17 mouse cellular contexts compared by ENCODE assay signal in the genomic region with DNA sequence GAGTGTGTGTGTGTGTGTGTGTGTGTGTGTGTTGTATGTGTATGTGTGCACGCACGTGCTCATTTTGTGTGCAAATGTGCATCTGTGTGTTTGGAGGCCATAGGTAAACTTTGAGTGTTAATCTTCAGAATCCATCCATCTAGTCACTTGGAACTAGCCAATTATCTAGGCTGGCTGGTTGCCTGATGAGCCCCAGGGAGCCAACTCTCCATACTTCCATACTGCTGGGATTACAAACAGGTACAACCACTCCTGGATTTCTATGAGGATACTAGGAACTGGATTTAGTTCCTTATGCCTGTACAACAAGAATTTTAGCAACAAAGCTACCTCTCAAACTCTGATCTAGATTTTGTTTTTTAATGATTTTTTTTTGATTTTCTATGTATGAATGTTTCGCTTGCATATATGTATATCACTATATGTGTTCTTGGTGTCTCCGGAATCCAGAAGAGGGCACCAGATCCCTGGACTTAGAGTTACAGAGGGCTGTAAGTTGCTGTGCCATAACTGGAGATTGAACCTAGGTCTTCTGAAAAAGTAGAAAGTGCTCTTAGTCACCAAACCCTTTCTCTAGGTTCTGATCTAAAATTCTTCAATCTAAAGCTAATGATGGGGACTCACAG. TPM values are rescaled to one million over a fixed set of nuclear protein-coding genes. Genes with fewer than 3 reads are reported as not detected.
DNase-seq lines count a peak whose midpoint lies in the region; ATAC-seq and TF ChIP-seq lines count a peak whose summit lies in the region.
"Had no signal": no experiment of that assay in that cellular context is flagged by ENCODE, and none has a peak within 500 bp of the region (broad histone marks: within the 10 kb centered on the region; RNA-seq: fewer than 3 reads in every experiment).

No protein-coding gene starts in this region.

- no peak overlapping the region for H3K4me3 ChIP-seq in kidney, postnatal 0 days (replicated peaks; ENCODE audit: low read depth, low read length)
- no peak overlapping the region for H3K4me3 ChIP-seq in midbrain, postnatal 0 days (ENCODE audit: low read depth, low read length)
- no peak overlapping the region for H3K4me3 ChIP-seq in midbrain, embryonic 15.5 days
- H3K4me3 ChIP-seq: erythroblast, embryonic 14.5 days; heart, embryonic 13.5 days; hindbrain, embryonic 15.5 days; myocyte; stomach, embryonic 15.5 days had no signal

- no peak overlapping the region for H3K4me2 ChIP-seq in kidney, postnatal 0 days (ENCODE audit: low read length)
- H3K4me2 ChIP-seq in midbrain, postnatal 0 days (ENCODE audit: low read depth, low read length, poor library complexity, severe bottlenecking) = no peak overlapping the region
- no peak overlapping the region for H3K4me2 ChIP-seq in midbrain, embryonic 15.5 days
- H3K4me2 ChIP-seq: heart, embryonic 13.5 days; hindbrain, embryonic 15.5 days; stomach, embryonic 15.5 days had no signal

- DNase-seq in embryo, embryonic 11 days = peak; percentile 24
- no peak for DNase-seq in embryo, embryonic 10.5 days (ENCODE audit: low spot score)
- DNase-seq in kidney, postnatal 0 days (ENCODE audit: low spot score) = peak; percentile 14
- no peak for DNase-seq in kidney, postnatal 36 days
- DNase-seq in midbrain, postnatal 0 days (ENCODE audit: low spot score) = peak; percentile 47
- DNase-seq: cerebellum, adult 9-10 months; gastrocnemius, postnatal 10 days; lung, postnatal 14 days; thymus, postnatal 36 days had no signal

- no peak for ATAC-seq in kidney, postnatal 0 days (replicated peaks; ENCODE audit: low FRiP score, low read depth)
- no peak for ATAC-seq in midbrain, postnatal 0 days (ENCODE audit: low FRiP score)
- no peak for ATAC-seq in midbrain, embryonic 15.5 days (replicated peaks)
- ATAC-seq in megakaryocyte-erythroid progenitor cell, adult 5-6 weeks (replicated peaks; ENCODE audit: low FRiP score, low TSS enrichment, poor library complexity, severe bottlenecking) = 0 out of 2 replicates have a peak, but pooled peaks have one; percentile 33
- ATAC-seq in monocyte, adult 5-6 weeks (replicated peaks; ENCODE audit: insufficient number of reproducible peaks, low FRiP score, low TSS enrichment, poor library complexity, severe bottlenecking) = no peak

- no peaks in the 10 kb centered on the region for H3K4me1 ChIP-seq in kidney, postnatal 0 days (replicated peaks; ENCODE audit: insufficient read depth, low read length)
- H3K4me1 ChIP-seq in midbrain, postnatal 0 days (ENCODE audit: insufficient read depth, low read length) = no peaks in the 10 kb centered on the region
- H3K4me1 ChIP-seq in midbrain, embryonic 15.5 days = no peaks in the 10 kb centered on the region
- H3K4me1 ChIP-seq: heart, embryonic 13.5 days; hindbrain, embryonic 15.5 days; stomach, embryonic 15.5 days had no signal

- 95% methylated on average over 4 of the region's 4 CpGs for WGBS in kidney, postnatal 0 days
- WGBS in midbrain, postnatal 0 days = 94% methylated on average over 4 of the region's 4 CpGs
- WGBS in midbrain, embryonic 15.5 days = 95% methylated on average over 4 of the region's 4 CpGs

- no peak overlapping the region for H3K27ac ChIP-seq in kidney, postnatal 0 days
- no peak overlapping the region for H3K27ac ChIP-seq in midbrain, postnatal 0 days (ENCODE audit: low read depth, low read length)
- no peak overlapping the region for H3K27ac ChIP-seq in midbrain, embryonic 15.5 days
- H3K27ac ChIP-seq: heart, embryonic 13.5 days; hindbrain, embryonic 15.5 days; stomach, embryonic 15.5 days had no signal

- H3K9ac ChIP-seq in kidney, postnatal 0 days (ENCODE audit: low read depth, low read length) = no peak overlapping the region
- no peak overlapping the region for H3K9ac ChIP-seq in midbrain, postnatal 0 days (replicated peaks; ENCODE audit: low read length, poor library complexity, severe bottlenecking)
- H3K9ac ChIP-seq in midbrain, embryonic 15.5 days = no peak overlapping the region
- H3K9ac ChIP-seq: heart, embryonic 13.5 days; hindbrain, embryonic 15.5 days; stomach, embryonic 15.5 days had no signal

- no peaks in the 10 kb centered on the region for H3K36me3 ChIP-seq in kidney, postnatal 0 days (ENCODE audit: insufficient read depth, low read length)
- no peaks in the 10 kb centered on the region for H3K36me3 ChIP-seq in midbrain, postnatal 0 days (ENCODE audit: insufficient read depth, low read length)
- no peaks in the 10 kb centered on the region for H3K36me3 ChIP-seq in midbrain, embryonic 15.5 days (replicated peaks)
- H3K36me3 ChIP-seq: heart, embryonic 13.5 days; hindbrain, embryonic 15.5 days; stomach, embryonic 15.5 days had no signal

- H3K9me3 ChIP-seq in kidney, postnatal 0 days (replicated peaks; ENCODE audit: low read length) = no peaks in the 10 kb centered on the region
- no peaks in the 10 kb centered on the region for H3K9me3 ChIP-seq in midbrain, postnatal 0 days (ENCODE audit: low read length)
- H3K9me3 ChIP-seq in midbrain, embryonic 15.5 days = no peaks in the 10 kb centered on the region
- H3K9me3 ChIP-seq: heart, embryonic 13.5 days; hindbrain, embryonic 15.5 days; stomach, embryonic 15.5 days had no signal

- no peaks in the 10 kb centered on the region for H3K27me3 ChIP-seq in kidney, postnatal 0 days (ENCODE audit: insufficient read depth, low read length)
- H3K27me3 ChIP-seq in midbrain, postnatal 0 days (ENCODE audit: insufficient read depth, low read length) = no peaks in the 10 kb centered on the region
- no peaks in the 10 kb centered on the region for H3K27me3 ChIP-seq in midbrain, embryonic 15.5 days (replicated peaks)
- H3K27me3 ChIP-seq: hindbrain, embryonic 15.5 days; stomach, embryonic 15.5 days had no signal

- peak; percentile 55 for TF ChIP-seq CTCF in kidney, postnatal 0 days (IDR thresholded peaks at IDR 0.05; ENCODE audit: low read depth)
- peak; percentile 56 for TF ChIP-seq CTCF in midbrain, postnatal 0 days (IDR thresholded peaks at IDR 0.05)

RNA-seq across cellular contexts. Expression of gene Zdhhc13, which starts 32.4 kb away (rescaled TPM):
- polyA plus RNA-seq in kidney, postnatal 0 days (2015; fragmentation: Nextera tagmentation; extraction: Ambion mirVana) = 43.2 and 45.2 TPM in 2 replicates
- 37.3 and 43.0 TPM in 2 replicates for total RNA-seq in midbrain, postnatal 0 days (2014; rRNA removed)
- polyA plus RNA-seq in midbrain, postnatal 0 days (2015; fragmentation: Nextera tagmentation; extraction: Ambion mirVana) = 21.2 and 24.3 TPM in 2 replicates
- polyA plus RNA-seq in midbrain, embryonic 15.5 days (2015; fragmentation: Nextera tagmentation; extraction: Ambion mirVana) = 36.5 and 38.7 TPM in 2 replicates
- 58.0 and 65.5 TPM in 2 replicates for total RNA-seq in megakaryocyte-erythroid progenitor cell, adult 5-6 weeks (2014; fragmentation: Nextera tagmentation)
- total RNA-seq in megakaryocyte-erythroid progenitor cell, adult 5-6 weeks (2017) = 75.3 and 94.0 TPM in 2 replicates
- 22.1 to 31.5 TPM (median 23.1 TPM) in 3 replicates for total RNA-seq in monocyte, adult 5-6 weeks (2017)

Comparison
In these comparisons a context has a peak if more than half of its experiments do, and no peak if none do; other contexts are left out.
1. DNase-seq: peak in embryo, embryonic 11 days (single experiment), kidney, postnatal 0 days (single experiment) and midbrain, postnatal 0 days (single experiment); none in embryo, embryonic 10.5 days (single experiment) and kidney, postnatal 36 days (0 of 2).